Mouse (Mus musculus) forebrain, embryonic 16.5 days (tissue): ENCODE results near the gene Hvcn1. TPM values are rescaled to one million over a fixed set of nuclear protein-coding genes. Genes with fewer than 3 reads are reported as not detected.

Experiments
- ATAC-seq: fragments of 200-750 bp; cut with Nextera tagmentation; 2 replicates; pipeline ENCODE4 v1.8.0; 2017; ENCODE audit warnings: mild to moderate bottlenecking, moderate library complexity
- H3K27ac ChIP-seq: fragments of 300-500 bp; sonication (generic); 2 replicates; pipeline ENCODE4 v1.5.1; 2014; ENCODE audit warnings: low read length, control low read depth
- H3K27me3 ChIP-seq: fragments of 300-500 bp; sonication (generic); replicated peaks from 2 replicates; pipeline ENCODE4 v1.6.1; 2014; ENCODE audit warnings: low read length; ENCODE audit not compliant: control insufficient read depth, insufficient read depth
- H3K36me3 ChIP-seq: fragments of 300-500 bp; sonication (generic); 2 replicates; pipeline ENCODE4 v1.6.1; 2014; ENCODE audit not compliant: control insufficient read depth, insufficient read depth
- H3K4me1 ChIP-seq: fragments of 300-500 bp; sonication (generic); replicated peaks from 2 replicates; pipeline ENCODE4 v1.6.1; 2014; ENCODE audit warnings: low read length; ENCODE audit not compliant: control insufficient read depth, insufficient read depth
- H3K4me2 ChIP-seq: fragments of 300-500 bp; sonication (generic); 2 replicates; pipeline ENCODE4 v1.6.1; 2014; ENCODE audit warnings: mild to moderate bottlenecking, low read length, control low read depth
- H3K4me3 ChIP-seq: fragments of 300-500 bp; sonication (generic); replicated peaks from 2 replicates; pipeline ENCODE4 v1.5.1; 2014; ENCODE audit warnings: mild to moderate bottlenecking, low read length, control low read depth
- H3K9ac ChIP-seq: fragments of 300-500 bp; sonication (generic); replicated peaks from 2 replicates; pipeline ENCODE4 v1.6.1; 2014; ENCODE audit warnings: low read depth, low read length, control low read depth
- H3K9me3 ChIP-seq: fragments of 300-500 bp; sonication (generic); 2 replicates; pipeline ENCODE4 v1.6.1; 2016; ENCODE audit warnings: low read length; ENCODE audit not compliant: control insufficient read depth
- WGBS: fragments of 180-500 bp; shearing (Covaris S2); extraction: QIAGEN DNeasy Blood & Tissue Kit; methylation state at CpG from one replicate; pipeline ENCODE4 v1.1.7; 2014; 5-methylcytosine and 5-hydroxymethylcytosine counted together
- polyA plus RNA-seq: library from polyadenylated mRNA; unstranded; fragments of >200 nt; fragmentation: Nextera tagmentation; extraction: Ambion mirVana; gene quantifications from 2 replicates; pipeline ENCODE4 v1.2.1, GENCODE M21; 2015

Hvcn1 gene
- polyA plus RNA-seq, 1 experiment from 2014 or later, result 1.2 TPM

DNA sequence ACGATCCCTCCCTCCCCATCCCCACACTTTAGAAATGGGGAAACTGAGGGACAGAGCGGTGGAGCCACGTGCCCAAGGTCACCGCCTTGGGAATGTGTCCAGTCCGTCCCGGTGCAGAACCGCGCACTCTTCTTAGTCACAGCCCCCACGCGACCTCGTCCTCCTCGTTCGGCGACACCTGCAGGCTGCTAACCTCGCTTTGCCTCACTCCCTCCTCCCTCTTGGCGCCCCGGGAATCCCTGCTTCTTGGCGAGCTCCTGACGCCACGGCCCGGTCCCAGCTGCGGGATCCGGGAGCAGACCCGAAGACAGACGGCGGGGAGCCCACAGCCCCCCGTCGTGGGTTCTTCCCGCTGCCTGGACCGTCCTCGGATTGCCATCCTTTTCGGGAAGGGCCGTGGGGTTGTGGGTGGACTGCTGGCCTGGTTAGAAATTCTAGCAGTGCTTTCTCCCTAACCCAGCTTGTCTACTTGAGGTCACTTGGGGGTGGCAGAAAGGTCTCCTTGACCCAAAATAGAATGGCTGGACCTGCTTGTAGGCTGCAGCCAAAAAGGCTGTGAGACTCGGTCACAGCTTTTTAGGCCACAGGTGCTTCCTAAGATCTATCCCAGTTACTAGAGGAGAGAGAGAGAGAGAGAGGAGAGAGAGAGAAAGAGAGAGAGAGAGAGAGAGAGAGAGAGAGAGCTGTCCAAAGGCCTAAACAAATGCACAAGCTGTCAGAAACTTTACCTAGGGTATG lies 78.6 kb downstream of the Hvcn1 start:
- Histone ChIP-seq H3K9ac (peak overlapping the region; percentile 88), H3K4me1 (peaks cover 18% of the 10 kb centered on the region), H3K9me3 (no peaks in the 10 kb centered on the region), H3K27ac (peak overlapping the region; percentile 85), H3K27me3 (no peaks in the 10 kb centered on the region), H3K36me3 (no peaks in the 10 kb centered on the region; the same call in 1 of the 2 replicates), H3K4me2 (peak overlapping the region; percentile 76), H3K4me3 (peak overlapping the region; percentile 80)
- ATAC-seq, result peak; percentile 29; the same call in 1 of the 2 replicates
- WGBS, result under 1% methylated on average over 34 of the region's 34 CpGs

DNA sequence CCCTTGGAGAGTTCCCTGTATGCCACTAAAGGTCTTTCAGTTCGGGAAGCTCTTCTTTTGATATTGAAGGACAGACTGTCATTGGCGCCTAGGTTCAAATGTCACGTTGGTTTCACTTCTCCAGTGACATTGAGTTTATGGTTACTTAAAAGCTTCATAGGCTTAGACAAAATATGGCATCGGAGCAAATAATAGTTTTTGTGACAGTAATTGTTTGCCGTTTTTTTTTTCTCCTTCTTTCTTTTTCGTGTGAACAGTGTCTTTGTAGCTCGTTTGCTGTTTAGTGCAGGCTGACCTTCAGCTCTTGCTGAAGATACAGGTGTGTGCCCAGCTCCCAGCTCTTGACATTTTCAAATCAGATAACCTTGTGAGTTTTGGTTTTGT lies 79.2 kb downstream of the Hvcn1 start:
- ATAC-seq, result no peak
- Histone ChIP-seq H3K9me3 (no peaks in the 10 kb centered on the region), H3K27ac (no peak overlapping the region), H3K4me3 (peak overlapping the region; percentile 80), H3K36me3 (no peaks in the 10 kb centered on the region; the same call in 1 of the 2 replicates), H3K27me3 (no peaks in the 10 kb centered on the region), H3K9ac (0 out of 2 replicates have a peak overlapping the region, but pooled peaks have one; percentile 88), H3K4me1 (peaks cover 18% of the 10 kb centered on the region), H3K4me2 (peak overlapping the region; percentile 76)
- WGBS, result 51% methylated on average over 7 of the region's 7 CpGs

DNA sequence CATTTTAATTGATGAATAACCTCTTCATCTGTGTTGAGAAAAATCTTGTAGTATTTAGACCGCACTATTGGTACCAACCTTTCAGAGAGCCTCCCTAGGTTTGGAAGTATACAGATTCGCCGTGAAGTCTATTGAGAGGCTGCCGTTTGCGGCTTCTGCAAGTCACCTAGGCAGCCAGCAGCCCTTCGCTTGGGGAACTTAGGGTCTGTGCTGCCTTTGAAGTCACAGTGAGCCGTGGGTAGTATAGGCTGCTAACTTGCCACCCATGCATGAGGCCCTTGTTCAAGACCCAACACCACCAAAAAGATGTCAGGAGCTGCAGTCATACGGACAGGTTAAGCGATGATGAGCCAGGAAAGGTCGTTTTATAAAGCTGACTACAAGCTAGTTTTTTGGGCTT lies 79.6 kb downstream of the Hvcn1 start:
- no peak overlapping the region for H3K27ac ChIP-seq
- no peaks in the 10 kb centered on the region for H3K27me3 ChIP-seq
- WGBS, result 87% methylated on average over 10 of the region's 10 CpGs
- H3K9me3 ChIP-seq, result no peaks in the 10 kb centered on the region
- no peak for ATAC-seq
- H3K36me3 ChIP-seq, result no peaks in the 10 kb centered on the region; the same call in 1 of the 2 replicates
- no peak overlapping the region for H3K4me3 ChIP-seq
- H3K4me1 ChIP-seq, result peaks cover 18% of the 10 kb centered on the region
- no peak overlapping the region for H3K9ac ChIP-seq
- H3K4me2 ChIP-seq, result 0 out of 2 replicates have a peak overlapping the region, but pooled peaks have one; percentile 2

DNA sequence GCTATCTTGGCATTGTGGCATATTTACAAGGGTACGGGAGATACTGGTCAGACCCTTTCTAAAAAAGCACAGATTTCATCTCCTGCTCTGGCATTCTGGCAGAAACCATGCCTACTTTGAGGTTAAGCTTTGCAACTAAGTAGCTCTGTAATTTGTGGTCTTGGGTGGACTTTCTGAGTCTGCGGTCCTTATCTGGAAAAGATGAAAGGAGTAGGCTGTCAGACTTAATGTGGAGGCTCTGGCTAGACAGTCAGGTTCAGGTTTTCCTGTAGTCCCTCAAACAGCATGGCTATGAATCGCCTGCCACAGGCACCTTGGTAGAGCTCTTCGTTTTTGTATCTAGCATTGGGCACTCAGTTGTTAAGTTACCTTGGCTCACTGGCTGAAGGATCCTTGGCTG lies 80.4 kb downstream of the Hvcn1 start:
- no peak overlapping the region for H3K4me2 ChIP-seq
- WGBS, result 94% methylated on average over 4 of the region's 4 CpGs
- H3K27me3 ChIP-seq, result no peaks in the 10 kb centered on the region
- no peaks in the 10 kb centered on the region; the same call in 1 of the 2 replicates for H3K36me3 ChIP-seq
- H3K4me1 ChIP-seq, result peaks cover 18% of the 10 kb centered on the region
- H3K27ac ChIP-seq, result no peak overlapping the region
- no peak overlapping the region for H3K9ac ChIP-seq
- H3K4me3 ChIP-seq, result no peak overlapping the region
- no peak for ATAC-seq
- H3K9me3 ChIP-seq, result no peaks in the 10 kb centered on the region

DNA sequence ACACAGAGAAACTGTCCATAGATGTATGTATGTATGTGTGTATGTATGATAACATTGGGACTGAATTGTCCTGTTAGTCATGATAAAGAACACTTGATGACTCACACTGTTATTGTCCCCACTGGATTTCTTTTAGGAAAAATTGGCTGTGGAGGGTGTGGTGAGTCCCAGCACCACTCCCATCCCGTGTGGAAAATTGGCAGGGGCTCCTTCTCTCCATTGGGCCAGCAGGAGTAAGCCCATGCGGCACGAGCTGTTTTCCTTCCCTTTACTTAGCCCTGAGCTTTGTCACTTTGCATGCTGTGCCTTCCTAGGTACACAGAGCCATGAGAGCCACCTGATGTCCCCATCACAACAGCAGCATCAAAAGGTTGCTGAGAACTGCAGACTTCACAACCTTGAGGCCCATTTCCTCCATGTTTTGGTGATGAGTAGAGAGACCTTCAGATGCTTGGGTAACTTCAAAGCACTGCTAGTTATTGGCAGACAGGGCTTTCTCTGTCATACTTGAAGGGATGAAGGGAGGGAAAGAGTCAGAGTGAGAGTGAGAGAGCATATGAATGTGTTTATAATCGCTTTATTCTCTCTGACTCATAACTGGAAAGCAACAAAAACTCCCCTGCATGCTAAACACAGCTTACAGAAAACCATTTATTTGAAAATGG lies 81.7 kb downstream of the Hvcn1 start:
- Histone ChIP-seq H3K9ac (no peak overlapping the region), H3K27me3 (no peaks in the 10 kb centered on the region), H3K36me3 (no peaks in the 10 kb centered on the region; the same call in 1 of the 2 replicates), H3K4me1 (peaks cover 18% of the 10 kb centered on the region), H3K4me2 (no peak overlapping the region), H3K27ac (no peak overlapping the region), H3K4me3 (no peak overlapping the region), H3K9me3 (no peaks in the 10 kb centered on the region)
- 86% methylated on average over 4 of the region's 4 CpGs for WGBS
- ATAC-seq, result no peak

DNA sequence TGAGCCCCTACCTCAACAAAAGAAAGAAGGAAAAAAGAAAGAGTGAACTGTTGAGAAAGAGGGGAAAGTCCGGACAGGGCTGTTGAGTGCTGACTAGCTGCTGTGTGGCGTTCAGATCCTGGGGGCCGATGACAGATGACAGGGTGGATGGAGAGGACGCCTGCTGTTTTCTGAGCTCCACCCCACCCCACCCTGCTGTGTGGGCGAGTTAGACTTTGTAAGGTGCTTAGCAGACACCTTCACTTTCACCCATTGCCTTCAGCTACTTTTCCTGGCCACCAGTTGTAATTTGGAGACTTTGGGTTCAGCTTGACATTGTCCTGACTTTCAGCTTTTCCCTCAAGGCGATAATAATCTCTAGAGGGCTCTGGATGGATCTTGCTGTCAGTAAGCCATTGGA lies 84.5 kb downstream of the Hvcn1 start:
- no peak overlapping the region for H3K27ac ChIP-seq
- H3K27me3 ChIP-seq, result no peaks in the 10 kb centered on the region
- H3K4me3 ChIP-seq, result no peak overlapping the region
- H3K9ac ChIP-seq, result no peak overlapping the region
- H3K4me1 ChIP-seq, result peaks cover 19% of the 10 kb centered on the region
- 67% methylated on average over 6 of the region's 6 CpGs for WGBS
- H3K36me3 ChIP-seq, result no peaks in the 10 kb centered on the region; the same call in 1 of the 2 replicates
- H3K4me2 ChIP-seq, result no peak overlapping the region
- H3K9me3 ChIP-seq, result no peaks in the 10 kb centered on the region
- ATAC-seq, result no peak

Other genes starting within 250 kb of the Hvcn1 start
- gene Cux2, start 156.7 kb upstream of the Hvcn1 start, polyA plus RNA-seq, result 32.0 and 36.2 TPM in 2 replicates
- 0.44 and 1.0 TPM in 2 replicates for gene Myl2, start 105.9 kb upstream of the Hvcn1 start, polyA plus RNA-seq
- not detected in 2 replicates for gene Ccdc63, start 66.0 kb upstream of the Hvcn1 start, polyA plus RNA-seq
- gene Ppp1cc, start 48.5 kb upstream of the Hvcn1 start, polyA plus RNA-seq, result 252 and 264 TPM in 2 replicates
- 3.6 and 4.8 TPM in 2 replicates for gene Tctn1, start 57.7 kb downstream of the Hvcn1 start, polyA plus RNA-seq
- gene Pptc7, start 77.6 kb downstream of the Hvcn1 start, polyA plus RNA-seq, result 8.2 and 8.5 TPM in 2 replicates
- gene Rad9b, start 147.4 kb downstream of the Hvcn1 start, polyA plus RNA-seq, result 19.2 and 19.7 TPM in 2 replicates
- gene Vps29, start 147.6 kb downstream of the Hvcn1 start, polyA plus RNA-seq, result 264 and 288 TPM in 2 replicates
- 50.0 and 57.0 TPM in 2 replicates for gene Gpn3, start 165.1 kb downstream of the Hvcn1 start, polyA plus RNA-seq
- gene Fam216a, start 165.6 kb downstream of the Hvcn1 start, polyA plus RNA-seq, result 122 and 124 TPM in 2 replicates
- 161 and 219 TPM in 2 replicates for gene Arpc3, start 185.1 kb downstream of the Hvcn1 start, polyA plus RNA-seq
- gene Anapc7, start 214.9 kb downstream of the Hvcn1 start, polyA plus RNA-seq, result 52.2 and 52.5 TPM in 2 replicates